Mouse (Mus musculus) liver, embryonic 14.5 days (tissue): ENCODE data around the gene Pdlim5.

Experiments
- CTCF ChIP-seq: IDR thresholded peaks from 2 replicates; pipeline ENCODE4 v1.5.1; 2016; ENCODE audit warnings: antibody characterized with exemption, low read depth, control low read depth
- EP300 ChIP-seq: IDR thresholded peaks from 2 replicates; pipeline ENCODE4 v1.6.1; 2016; ENCODE audit warnings: antibody characterized with exemption, low read depth

GRCm38 (mm10) chr3:142209981-142210380 is 185.5 kb downstream of the Pdlim5 start:
- no peak for TF ChIP-seq CTCF
- no peak for TF ChIP-seq EP300
